20 mouse cellular contexts compared by ENCODE assay signal in the genomic region with DNA sequence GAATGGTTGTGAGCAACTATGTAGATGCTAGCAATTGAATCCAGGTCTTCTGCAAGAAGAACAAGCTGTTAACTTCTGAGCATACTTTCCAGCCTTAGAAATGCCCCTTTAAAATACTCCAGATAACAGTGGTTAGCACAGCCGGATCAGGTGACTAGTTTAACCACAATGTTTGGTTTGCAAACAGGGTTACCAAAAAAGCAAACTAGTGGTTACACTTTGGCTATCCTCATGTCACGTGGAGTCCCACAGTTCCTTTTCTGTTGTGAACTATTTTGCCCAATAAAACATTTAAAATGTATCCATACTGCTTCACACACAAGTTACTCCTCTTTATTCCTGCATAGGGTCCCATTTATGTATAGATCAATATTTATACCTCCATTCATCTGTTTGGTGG.
DNase-seq lines count a peak whose midpoint lies in the region; ATAC-seq and TF ChIP-seq lines count a peak whose summit lies in the region.
"Had no signal": no experiment of that assay in that cellular context is flagged by ENCODE, and none has a peak within 500 bp of the region (broad histone marks: within the 10 kb centered on the region; RNA-seq: fewer than 3 reads in every experiment).

No protein-coding gene starts in this region.

- TF ChIP-seq EP300 in lung, postnatal 0 days (IDR thresholded peaks at IDR 0.05): no peak; the same call in 1 of the 2 replicates

- H3K9ac ChIP-seq in lung, postnatal 0 days (replicated peaks; ENCODE audit: low read depth): no peak overlapping the region
- H3K9ac ChIP-seq: embryonic facial prominence, embryonic 13.5 days; heart, embryonic 12.5 days; hindbrain, embryonic 15.5 days had no signal

- H3K36me3 ChIP-seq in lung, postnatal 0 days (ENCODE audit: insufficient read depth, low read length): no peaks in the 10 kb centered on the region
- H3K36me3 ChIP-seq in C2C12 (ENCODE audit: control insufficient read depth, insufficient read depth): no peaks in the 10 kb centered on the region
- H3K36me3 ChIP-seq: embryonic facial prominence, embryonic 13.5 days; forebrain, embryonic 10.5 days; heart, embryonic 12.5 days; hindbrain, embryonic 15.5 days had no signal

- TF ChIP-seq CTCF in lung, postnatal 0 days (IDR thresholded peaks at IDR 0.05): no peak
- TF ChIP-seq CTCF in C2C12 (IDR thresholded peaks at IDR 0.05; ENCODE audit: control insufficient read depth, insufficient read depth, insufficient read length): no peak

- H3K27ac ChIP-seq in lung, postnatal 0 days (ENCODE audit: low read length): no peak overlapping the region
- H3K27ac ChIP-seq: embryonic facial prominence, embryonic 13.5 days; forebrain, embryonic 10.5 days; gastrocnemius, adult 2 months; hindbrain, embryonic 15.5 days had no signal

- H3K4me3 ChIP-seq in lung, postnatal 0 days (ENCODE audit: low read depth, low read length): no peak overlapping the region
- H3K4me3 ChIP-seq in C2C12 (ENCODE audit: insufficient read depth, poor library complexity, severe bottlenecking): no peak overlapping the region
- H3K4me3 ChIP-seq: embryonic facial prominence, embryonic 13.5 days; forebrain, embryonic 10.5 days; gastrocnemius, adult 2 months; heart, embryonic 12.5 days; hindbrain, embryonic 15.5 days had no signal

- H3K4me1 ChIP-seq in lung, postnatal 0 days (ENCODE audit: insufficient read depth, low read depth, low read length): no peaks in the 10 kb centered on the region
- H3K4me1 ChIP-seq: hindbrain, embryonic 15.5 days had no signal

- H3K79me3 ChIP-seq in C2C12 (ENCODE audit: low read depth): no peaks in the 10 kb centered on the region

- H3K27me3 ChIP-seq in lung, postnatal 0 days (replicated peaks; ENCODE audit: insufficient read depth, low read length): no peaks in the 10 kb centered on the region
- no peaks in the 10 kb centered on the region for H3K27me3 ChIP-seq in C2C12 (ENCODE audit: control insufficient read depth, insufficient read depth, insufficient read length)
- H3K27me3 ChIP-seq: CH12.LX; embryonic facial prominence, embryonic 13.5 days; heart, embryonic 12.5 days; hindbrain, embryonic 15.5 days; Patski had no signal

- H3ac ChIP-seq in C2C12 (ENCODE audit: control insufficient read depth, insufficient read length, low read depth): no peak overlapping the region

- ATAC-seq in lung, postnatal 0 days: no peak
- ATAC-seq: activated CD4-positive, CD25-positive, alpha-beta regulatory T cell, adult 4 months; forebrain, embryonic 14.5 days; Patski had no signal

- no peaks in the 10 kb centered on the region for H3K79me2 ChIP-seq in C2C12 (ENCODE audit: control insufficient read depth, insufficient read depth)

- WGBS in lung, postnatal 0 days: 48% methylated on average over 2 of the region's 2 CpGs

- H3K9me3 ChIP-seq in lung, postnatal 0 days (ENCODE audit: low read length): no peaks in the 10 kb centered on the region
- H3K9me3 ChIP-seq: embryonic facial prominence, embryonic 13.5 days; forebrain, embryonic 10.5 days; heart, embryonic 12.5 days; hindbrain, embryonic 15.5 days had no signal

- DNase-seq in lung, postnatal 0 days (ENCODE audit: low spot score): peak; percentile 11
- DNase-seq in lung, postnatal 4 days: no peak
- DNase-seq in fibroblast of lung, adult 2 months (ENCODE audit: low read depth): peak; percentile 37
- no peak for DNase-seq in neural tube, embryonic 10.5 days (ENCODE audit: extremely low spot score, low spot score)
- DNase-seq in B cell, adult 2 months: no peak
- DNase-seq: adrenal gland, postnatal 14 days; cerebellum, adult 18-20 months; cerebellum, adult 9-11 months; embryo, embryonic 11 days; gastrocnemius, adult 2 months; gastrocnemius, postnatal 25 days had no signal

- H3K4me2 ChIP-seq in lung, postnatal 0 days (replicated peaks; ENCODE audit: low read depth, low read length): no peak overlapping the region
- H3K4me2 ChIP-seq: embryonic facial prominence, embryonic 13.5 days; heart, embryonic 12.5 days; hindbrain, embryonic 15.5 days had no signal

TF ChIP-seq in C2C12, 6 proteins besides CTCF, POLR2A, EP300 and RAD21:
- TF ChIP-seq USF1 (IDR thresholded peaks at IDR 0.05; ENCODE audit: low read depth) (peak; percentile 89), MYOD1 (IDR thresholded peaks at IDR 0.05; ENCODE audit: control insufficient read depth, insufficient read length, low read depth) (no peak)
TF ChIP-seq in C2C12: peak in this region for 1.

Comparison
In these comparisons a context has a peak if more than half of its experiments do, and no peak if none do; other contexts are left out.
1. DNase-seq: peak in lung, postnatal 0 days (single experiment) and fibroblast of lung, adult 2 months (single experiment); none in lung, postnatal 4 days (0 of 2), neural tube, embryonic 10.5 days (single experiment) and B cell, adult 2 months (0 of 2).